Mouse (Mus musculus) limb, embryonic 11.5 days (tissue): ENCODE results near the gene Gm45713. TPM values are rescaled to one million over a fixed set of nuclear protein-coding genes. Genes with fewer than 3 reads are reported as not detected.
A peak's percentile ranks its signal among the peaks of the same experiment; 100 is the strongest.
"Not testable (repeated sequence)": the region's sequence is repeated elsewhere in the genome, so short reads cannot be mapped to it uniquely, and the experiment has no call there.

Experiments used
- ATAC-seq: fragments of 200-750 bp; cut with Nextera tagmentation; 2 replicates; pipeline ENCODE4 v1.8.0; 2017; ENCODE audit warnings: low read depth; ENCODE audit not compliant: insufficient number of reproducible peaks, low FRiP score, low TSS enrichment
- DNase-seq: peaks from one replicate; pipeline ENCODE4 v3.0.0-alpha.2; 2015; ENCODE audit warnings: low spot score
- H3K27ac ChIP-seq: fragments of 300-500 bp; sonication (generic); replicated peaks from 2 replicates; pipeline ENCODE4 v1.5.1; 2014; ENCODE audit warnings: low read depth, mild to moderate bottlenecking, low read length
- H3K27me3 ChIP-seq: fragments of 300-500 bp; sonication (generic); 2 replicates; pipeline ENCODE4 v1.6.1; 2014; ENCODE audit warnings: mild to moderate bottlenecking, low read length, mixed read lengths; ENCODE audit not compliant: control insufficient read depth, insufficient read depth
- H3K36me3 ChIP-seq: fragments of 300-500 bp; sonication (generic); 2 replicates; pipeline ENCODE4 v1.6.1; 2014; ENCODE audit warnings: mild to moderate bottlenecking, low read length, moderate library complexity, mixed read lengths; ENCODE audit not compliant: control insufficient read depth, insufficient read depth
- H3K4me1 ChIP-seq: fragments of 300-500 bp; sonication (generic); 2 replicates; pipeline ENCODE4 v1.6.1; 2014; ENCODE audit warnings: low read length, mixed read lengths; ENCODE audit not compliant: control insufficient read depth, insufficient read depth
- H3K4me2 ChIP-seq: fragments of 300-500 bp; sonication (generic); 2 replicates; pipeline ENCODE4 v1.6.1; 2014; ENCODE audit warnings: low read depth, mild to moderate bottlenecking, moderate library complexity; ENCODE audit not compliant: severe bottlenecking
- H3K4me3 ChIP-seq: fragments of 300-500 bp; sonication (generic); 2 replicates; pipeline ENCODE4 v1.5.1; 2014; ENCODE audit warnings: low read depth, low read length
- H3K9ac ChIP-seq: fragments of 300-500 bp; sonication (generic); 2 replicates; pipeline ENCODE4 v1.6.1; 2014; ENCODE audit warnings: mild to moderate bottlenecking, low read length
- H3K9me3 ChIP-seq: fragments of 300-500 bp; sonication (generic); 2 replicates; pipeline ENCODE4 v1.6.1; 2016; ENCODE audit warnings: low read length; ENCODE audit not compliant: control insufficient read depth
- WGBS: fragments of 180-500 bp; shearing (Covaris S2); extraction: QIAGEN DNeasy Blood & Tissue Kit; methylation state at CpG from one replicate; pipeline ENCODE4 v1.1.7; 2014; 5-methylcytosine and 5-hydroxymethylcytosine counted together
- polyA plus RNA-seq: library from polyadenylated mRNA; unstranded; fragments of >200 nt; fragmentation: Nextera tagmentation; extraction: Ambion mirVana; gene quantifications from 2 replicates; pipeline ENCODE4 v1.2.1, GENCODE M21; 2014

Gene Gm45713
- polyA plus RNA-seq, 1 experiment from 2014 or later = 0.45 TPM

DNA sequence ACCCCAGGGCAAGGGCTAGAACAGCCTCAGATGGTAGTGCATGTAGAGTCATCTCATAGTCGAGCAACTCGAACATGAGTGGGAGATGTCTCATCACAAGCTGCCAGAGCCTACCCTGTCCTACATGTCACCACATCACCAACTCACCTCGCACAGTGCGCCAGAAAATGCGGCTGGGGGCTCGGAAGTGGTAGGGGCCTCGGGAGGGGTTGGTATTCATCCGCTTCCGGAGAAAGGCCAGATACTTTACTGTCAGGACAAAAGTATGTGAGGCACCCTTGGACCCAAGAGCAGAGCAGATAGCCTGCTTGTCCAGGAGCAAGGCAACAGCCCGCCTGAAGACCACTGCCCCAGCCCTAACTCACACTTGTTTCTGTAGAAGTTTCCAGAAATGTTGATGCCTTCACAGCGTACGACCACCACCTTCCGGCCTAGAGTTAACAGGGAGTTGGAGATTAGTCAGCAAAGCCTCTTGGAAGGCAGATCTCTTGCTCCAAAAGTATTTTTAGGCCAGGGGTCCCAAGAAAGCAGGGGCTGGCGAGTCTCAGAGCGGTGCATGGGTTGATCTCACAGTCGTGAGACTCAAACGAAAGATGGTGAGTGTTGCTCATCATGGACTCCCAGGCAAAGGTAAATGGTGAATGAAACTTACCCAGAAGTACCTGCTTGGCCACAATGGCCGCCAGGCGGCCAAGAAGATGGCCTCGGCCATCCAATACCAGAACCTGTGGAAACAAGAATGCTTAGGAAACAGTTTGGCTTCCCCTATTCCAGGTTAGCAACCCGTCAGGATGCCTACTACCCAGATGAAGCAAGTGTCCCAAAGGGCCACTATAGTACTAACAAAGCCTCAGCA is 9.0 kb downstream of the Gm45713 start:
- Histone ChIP-seq H3K36me3 (peaks cover 31% of the 10 kb centered on the region), H3K27ac (peak overlapping the region; percentile 91), H3K4me3 (peak overlapping the region; percentile 99), H3K27me3 (no peaks in the 10 kb centered on the region), H3K4me2 (peak overlapping the region; percentile 91), H3K9me3 (no peaks in the 10 kb centered on the region), H3K4me1 (peaks cover 35% of the 10 kb centered on the region), H3K9ac (peak overlapping the region; percentile 100)
- ATAC-seq = no peak
- WGBS = 40% methylated on average over 21 of the region's 21 CpGs
- DNase-seq = peak; percentile 55

- 76% methylated on average over 17 of the region's 17 CpGs for WGBS
- Histone ChIP-seq H3K4me2 (peak overlapping the region; percentile 91), H3K9me3 (no peaks in the 10 kb centered on the region), H3K27ac (peak overlapping the region; percentile 91; the same call in 1 of the 2 replicates), H3K4me3 (peak overlapping the region; percentile 99), H3K4me1 (peaks cover 38% of the 10 kb centered on the region), H3K9ac (peak overlapping the region; percentile 100), H3K27me3 (no peaks in the 10 kb centered on the region), H3K36me3 (peaks cover 38% of the 10 kb centered on the region)
- no peak for ATAC-seq
- DNase-seq = no peak
Observed at GRCm38 (mm10) chr7:45126147-45126843, 9.7 kb downstream of the Gm45713 start.

DNA sequence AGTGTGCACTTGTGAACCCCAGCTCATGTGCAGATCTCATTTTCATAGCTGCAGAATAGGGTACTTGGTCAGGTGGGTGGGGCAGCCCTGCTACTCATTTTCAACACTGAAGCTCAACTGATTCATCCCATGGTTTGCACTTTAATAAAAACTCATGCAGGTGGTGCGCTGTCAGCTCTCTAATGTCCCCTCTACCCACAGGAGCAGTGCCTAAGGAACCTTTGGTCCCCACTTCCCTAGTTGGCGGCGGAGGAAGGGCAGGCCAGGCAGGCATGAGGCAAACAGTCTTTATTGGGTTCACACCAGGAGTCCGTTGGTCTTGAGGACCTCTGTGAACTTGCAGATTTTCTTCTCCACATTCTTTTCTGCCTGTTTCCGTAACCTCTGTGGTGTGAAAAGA is 10.4 kb downstream of the Gm45713 start:
- peak overlapping the region; percentile 39; the same call in 1 of the 2 replicates for H3K27ac ChIP-seq
- DNase-seq, H3K9me3 ChIP-seq, H3K27me3 ChIP-seq, ATAC-seq: not testable (repeated sequence)
- 0 out of 2 replicates have a peak overlapping the region, but pooled peaks have one; percentile 8 for H3K4me3 ChIP-seq
- peaks cover 45% of the 10 kb centered on the region for H3K36me3 ChIP-seq
- H3K4me2 ChIP-seq = peak overlapping the region; percentile 91; the same call in 1 of the 2 replicates
- H3K9ac ChIP-seq = peak overlapping the region; percentile 1; the same call in 1 of the 2 replicates
- H3K4me1 ChIP-seq = peaks cover 38% of the 10 kb centered on the region
- WGBS = 59% methylated on average over 5 of the region's 5 CpGs

GRCm38 (mm10) chr7:45125144-45125600 is 10.9 kb downstream of the Gm45713 start:
- Histone ChIP-seq H3K4me3 (peak overlapping the region; percentile 8; the same call in 1 of the 2 replicates), H3K27me3 (no peaks in the 10 kb centered on the region), H3K9ac (peak overlapping the region; percentile 17; the same call in 1 of the 2 replicates), H3K4me2 (0 out of 2 replicates have a peak overlapping the region, but pooled peaks have one; percentile 42), H3K4me1 (peaks cover 38% of the 10 kb centered on the region), H3K9me3 (no peaks in the 10 kb centered on the region), H3K36me3 (peaks cover 45% of the 10 kb centered on the region), H3K27ac (peak overlapping the region; percentile 39; the same call in 1 of the 2 replicates)
- no peak for ATAC-seq
- 11% methylated on average over 7 of the region's 7 CpGs for WGBS
- peak; percentile 67 for DNase-seq

GRCm38 (mm10) chr7:45124224-45125143 is 11.5 kb downstream of the Gm45713 start, which contains the start of gene Rps11:
Gene Rps11 (minus strand): TSS chr7:45124439.
- Histone ChIP-seq H3K27ac (peak within 1 kb of the TSS; percentile 86), H3K36me3 (peaks cover 51% of the 10 kb centered on the region)
- under 1% methylated on average over 59 of the region's 59 CpGs for WGBS

GRCm38 (mm10) chr7:45123186-45123570 is 12.9 kb downstream of the Gm45713 start:
- peak overlapping the region; percentile 86 for H3K4me2 ChIP-seq
- peaks cover 33% of the 10 kb centered on the region for H3K4me1 ChIP-seq
- H3K9ac ChIP-seq = peak overlapping the region; percentile 99
- peak overlapping the region; percentile 96 for H3K4me3 ChIP-seq
- DNase-seq (no peak), ATAC-seq (no peak)
- H3K36me3 ChIP-seq = peaks cover 53% of the 10 kb centered on the region
- no peaks in the 10 kb centered on the region for H3K27me3 ChIP-seq
- H3K27ac ChIP-seq = 0 out of 2 replicates have a peak overlapping the region, but pooled peaks have one; percentile 80
- 23% methylated on average over 12 of the region's 12 CpGs for WGBS
- H3K9me3 ChIP-seq = no peaks in the 10 kb centered on the region

More at GRCm38 (mm10) chr7:45124224-45125143, 11.5 kb downstream of the Gm45713 start, which contains the start of gene Rps11:
- H3K4me3 ChIP-seq = peak within 1 kb of the TSS; percentile 96
- H3K27me3 ChIP-seq = no peaks in the 10 kb centered on the region
- ATAC-seq (peak; percentile 82), DNase-seq (peak; percentile 100)
- peaks cover 33% of the 10 kb centered on the region for H3K4me1 ChIP-seq
- no peaks in the 10 kb centered on the region for H3K9me3 ChIP-seq
- H3K9ac ChIP-seq = peak within 1 kb of the TSS; percentile 99
- peak within 1 kb of the TSS; percentile 86 for H3K4me2 ChIP-seq

- 79% methylated on average over 15 of the region's 15 CpGs for WGBS
- peak overlapping the region; percentile 99 for H3K9ac ChIP-seq
- DNase-seq (no peak), ATAC-seq (no peak)
- peak overlapping the region; percentile 86 for H3K4me2 ChIP-seq
- H3K9me3 ChIP-seq = no peaks in the 10 kb centered on the region
- peaks cover 33% of the 10 kb centered on the region for H3K4me1 ChIP-seq
- peak overlapping the region; percentile 96 for H3K4me3 ChIP-seq
- H3K27me3 ChIP-seq = no peaks in the 10 kb centered on the region
- no peak overlapping the region for H3K27ac ChIP-seq
- peaks cover 53% of the 10 kb centered on the region for H3K36me3 ChIP-seq
Observed at GRCm38 (mm10) chr7:45122561-45123185, 13.4 kb downstream of the Gm45713 start.
